Mouse (Mus musculus) embryo, embryonic 10.5 days (tissue): ENCODE data around the gene Syce1.
"Not testable (repeated sequence)": the region's sequence is repeated elsewhere in the genome, so short reads cannot be mapped to it uniquely, and the experiment has no call there.

ENCODE experiments used
- DNase-seq: peaks from one replicate; pipeline ENCODE4 v3.0.0-alpha.2; 2015; ENCODE audit warnings: low spot score

Syce1 gene

GRCm38 (mm10) chr7:140765888-140766739 lies 21.5 kb downstream of the Syce1 start:
- DNase-seq = no peak

DNA sequence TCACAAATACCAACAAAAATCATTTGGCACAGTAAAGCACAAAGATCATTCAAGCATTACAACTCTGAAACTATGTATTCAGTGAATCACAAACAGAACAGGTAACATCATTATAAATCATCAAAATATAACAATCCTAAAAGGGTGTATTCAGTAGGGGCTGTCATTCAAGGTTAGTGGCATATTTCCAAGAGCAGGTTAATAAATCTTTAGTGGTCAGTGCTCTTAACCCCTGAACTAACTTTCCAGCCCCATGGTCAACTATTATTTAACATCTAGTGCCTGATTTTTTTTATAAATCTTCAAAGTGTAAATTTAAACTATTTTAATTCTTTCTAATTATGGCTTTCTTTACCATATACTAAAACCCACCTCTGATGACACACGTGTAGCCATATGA lies 22.3 kb downstream of the Syce1 start:
- DNase-seq = not testable (repeated sequence)

DNA sequence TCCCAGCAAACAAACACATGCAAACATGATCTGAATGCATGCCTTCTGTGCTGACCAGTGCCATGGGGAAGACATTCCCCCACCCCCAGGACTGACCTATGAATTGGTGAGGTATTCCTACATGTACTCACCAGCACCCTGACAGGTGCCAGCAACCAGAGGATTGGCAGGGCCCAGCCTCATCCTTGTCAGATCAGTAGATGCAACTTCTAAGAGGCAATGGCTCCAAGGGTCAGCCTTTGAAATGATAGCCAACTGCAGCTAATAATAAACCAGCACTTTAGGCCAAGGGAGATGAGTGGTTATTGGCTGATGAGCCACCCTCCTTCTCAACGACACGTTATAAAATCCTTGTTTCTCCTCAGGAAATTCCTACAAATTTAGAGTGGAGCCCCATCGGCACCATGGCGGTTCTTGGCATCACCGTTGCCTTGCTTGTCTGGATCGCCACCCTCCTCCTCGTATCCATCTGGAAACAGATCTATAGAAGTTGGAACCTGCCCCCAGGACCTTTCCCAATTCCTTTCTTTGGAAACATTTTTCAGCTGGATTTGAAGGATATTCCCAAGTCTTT lies 24.1 kb downstream of the Syce1 start, which contains the start of gene Cyp2e1:
Gene Cyp2e1, plus strand, starts transcription at position 293 of the 574 bp plus-strand sequence.
- DNase-seq = no peak

DNA sequence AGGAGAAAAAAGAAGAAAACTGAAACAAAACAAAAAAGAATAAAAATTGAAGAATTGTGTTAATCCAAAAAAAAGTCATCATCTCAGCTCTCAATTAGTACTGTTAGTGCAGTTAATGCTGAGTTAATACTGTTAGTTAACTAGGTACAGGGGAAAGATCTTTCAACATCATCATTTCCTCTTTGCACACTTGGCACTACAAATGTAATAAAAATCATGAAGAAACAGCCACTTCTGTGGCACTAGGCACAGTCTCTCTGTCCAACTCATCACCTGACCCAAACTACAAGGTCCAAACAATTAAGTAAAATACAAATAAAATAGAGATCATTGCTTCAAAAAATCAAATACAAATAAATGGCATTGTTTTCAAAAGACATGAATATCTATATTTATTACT lies 27.0 kb downstream of the Syce1 start:
- no peak for DNase-seq

DNA sequence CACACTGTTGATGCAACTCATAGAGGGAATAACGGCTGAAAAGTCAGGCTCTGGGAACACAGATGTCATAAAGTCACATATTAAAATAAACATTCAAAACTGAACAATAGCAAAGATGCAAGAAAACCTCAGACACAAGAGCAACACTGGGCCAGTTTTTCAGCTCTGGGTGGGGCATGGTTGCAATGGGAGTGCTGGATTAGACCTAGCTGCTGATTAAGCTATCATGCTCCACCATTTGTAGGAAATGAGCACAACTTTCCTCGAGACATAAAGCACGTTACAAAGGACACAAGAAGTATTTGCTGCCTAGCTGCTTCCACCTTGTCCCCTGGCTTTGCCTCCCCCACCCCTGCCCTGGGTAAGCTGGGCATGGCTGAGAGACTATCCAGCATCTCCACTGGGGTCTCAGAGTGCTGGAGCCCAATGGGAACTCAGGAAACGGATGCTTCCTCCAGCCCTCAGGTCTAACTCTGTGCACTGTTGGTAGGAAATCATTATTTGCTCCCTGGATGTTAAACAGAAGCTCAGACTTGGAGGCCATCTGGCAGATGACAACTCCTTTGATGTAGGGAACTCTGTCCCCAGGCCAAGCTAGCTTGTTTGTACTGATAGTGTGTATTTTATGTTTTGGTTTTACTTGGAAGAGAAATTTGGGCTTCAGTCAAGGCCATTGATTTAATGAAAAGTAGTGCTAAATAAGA lies 31.3 kb downstream of the Syce1 start:
- DNase-seq = no peak

GRCm38 (mm10) chr7:140754556-140754955 lies 33.1 kb downstream of the Syce1 start:
- no peak for DNase-seq

DNA sequence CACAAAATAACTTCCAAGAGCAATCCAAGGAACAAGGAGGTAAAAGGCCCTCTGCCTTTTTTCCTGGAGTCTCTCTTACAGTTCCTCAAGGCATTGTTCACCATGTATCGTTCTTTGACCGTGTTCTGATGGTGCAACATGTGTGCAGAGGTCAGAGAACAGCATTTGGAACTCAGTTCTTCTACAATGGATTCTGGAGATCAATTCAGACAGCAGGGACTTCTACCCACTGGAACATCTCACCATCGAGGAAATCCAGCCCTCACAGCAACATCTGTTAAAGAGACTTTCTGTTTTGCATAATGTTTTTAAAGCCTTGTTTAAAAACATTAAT lies 38.9 kb downstream of the Syce1 start:
- no peak for DNase-seq

GRCm38 (mm10) chr7:140748116-140748826 lies 39.4 kb downstream of the Syce1 start:
- no peak for DNase-seq

DNA sequence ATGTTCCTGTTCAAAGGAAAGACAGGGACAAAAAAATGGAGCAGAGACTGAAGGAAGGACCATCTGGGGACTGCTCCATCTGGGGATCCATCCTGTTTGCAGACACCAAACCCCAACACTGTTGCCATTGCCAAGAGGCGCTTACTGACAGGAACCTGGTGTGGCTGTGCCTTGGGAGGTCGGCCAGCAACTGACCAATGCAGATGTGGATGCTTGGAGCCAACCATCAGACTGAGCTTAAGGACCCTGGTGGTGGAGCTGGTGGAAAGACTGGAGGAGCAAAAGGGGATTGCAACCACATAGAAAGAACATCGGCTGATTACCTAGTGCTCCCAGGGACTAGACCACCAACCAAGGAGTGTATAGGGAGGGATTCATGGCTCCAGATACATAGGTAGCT lies 40.2 kb downstream of the Syce1 start:
- no peak for DNase-seq

- DNase-seq = peak; percentile 10
Observed at GRCm38 (mm10) chr7:140733162-140733561, 54.5 kb downstream of the Syce1 start.
